8 mouse cellular contexts compared by ENCODE assay signal in the genomic region with DNA sequence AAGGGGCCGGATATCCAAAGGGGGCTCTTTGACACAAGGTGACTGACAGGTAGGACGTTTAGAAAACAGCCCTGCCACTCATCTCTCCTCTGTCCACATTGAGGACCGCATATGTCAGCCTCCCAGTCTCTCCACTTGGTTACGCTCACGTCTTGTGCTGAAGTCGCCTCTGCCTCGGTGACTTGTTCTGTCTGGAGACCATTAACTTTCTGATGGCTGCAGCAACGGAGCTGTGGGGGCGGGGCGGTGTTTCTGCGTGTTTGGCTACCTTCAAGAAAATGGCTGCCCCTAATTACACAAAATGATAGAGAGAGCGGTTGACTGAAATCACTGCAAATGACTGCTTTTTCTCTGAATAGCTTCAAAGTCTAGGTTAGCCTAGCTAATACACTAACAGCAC. TPM values are rescaled to one million over a fixed set of nuclear protein-coding genes. Genes with fewer than 3 reads are reported as not detected.
DNase-seq lines count a peak whose midpoint lies in the region; ATAC-seq lines count a peak whose summit lies in the region.

No protein-coding gene starts in this region.

- no peak for ATAC-seq in kidney, embryonic 16.5 days (ENCODE audit: low FRiP score, low TSS enrichment)
- ATAC-seq in embryonic facial prominence, embryonic 13.5 days (ENCODE audit: insufficient number of reproducible peaks, insufficient read depth, low FRiP score, low TSS enrichment, low read depth): no peak
- ATAC-seq in limb, embryonic 11.5 days (ENCODE audit: insufficient number of reproducible peaks, low FRiP score, low TSS enrichment, low read depth): no peak

- H3K4me3 ChIP-seq in kidney, embryonic 16.5 days (ENCODE audit: low read length): peak overlapping the region; percentile 19
- H3K4me3 ChIP-seq in embryonic facial prominence, embryonic 13.5 days: peak overlapping the region; percentile 34
- H3K4me3 ChIP-seq in limb, embryonic 11.5 days (ENCODE audit: low read depth, low read length): no peak overlapping the region

- no peak for DNase-seq in kidney, adult 9 months
- DNase-seq in ZHBTc4 (ENCODE audit: low read depth, low spot score): peak; percentile 81
- peak; percentile 73 for DNase-seq in limb, embryonic 11.5 days (ENCODE audit: low spot score)
- peak; percentile 48 for DNase-seq in retina, embryonic 14.5 days (ENCODE audit: low spot score)
- DNase-seq in adrenal gland, adult 18-20 months (ENCODE audit: low spot score in 2 of 2): no peak
- no peak for DNase-seq in lung, postnatal 36 days

- no peak overlapping the region for H3K9ac ChIP-seq in kidney, embryonic 16.5 days (replicated peaks; ENCODE audit: low read length)
- peak overlapping the region; percentile 52; the same call in 1 of the 2 replicates for H3K9ac ChIP-seq in embryonic facial prominence, embryonic 13.5 days
- no peak overlapping the region for H3K9ac ChIP-seq in limb, embryonic 11.5 days (ENCODE audit: low read length)

- H3K27ac ChIP-seq in kidney, embryonic 16.5 days (ENCODE audit: low read length): no peak overlapping the region
- H3K27ac ChIP-seq in embryonic facial prominence, embryonic 13.5 days: no peak overlapping the region
- H3K27ac ChIP-seq in limb, embryonic 11.5 days (replicated peaks; ENCODE audit: low read depth, low read length): no peak overlapping the region

- peak overlapping the region; percentile 50 for H3K4me2 ChIP-seq in kidney, embryonic 16.5 days (replicated peaks; ENCODE audit: low read depth, low read length)
- H3K4me2 ChIP-seq in embryonic facial prominence, embryonic 13.5 days: peak overlapping the region; percentile 59
- peak overlapping the region; percentile 44 for H3K4me2 ChIP-seq in limb, embryonic 11.5 days (ENCODE audit: low read depth, severe bottlenecking)

- H3K4me1 ChIP-seq in kidney, embryonic 16.5 days (ENCODE audit: insufficient read depth, low read length): no peaks in the 10 kb centered on the region; the same call in 1 of the 2 replicates
- H3K4me1 ChIP-seq in embryonic facial prominence, embryonic 13.5 days: peaks cover 11% of the 10 kb centered on the region
- peaks cover 2% of the 10 kb centered on the region; the same call in 1 of the 2 replicates for H3K4me1 ChIP-seq in limb, embryonic 11.5 days (ENCODE audit: control insufficient read depth, insufficient read depth, low read length)

- H3K36me3 ChIP-seq in kidney, embryonic 16.5 days (ENCODE audit: insufficient read depth, low read length): no peaks in the 10 kb centered on the region
- no peaks in the 10 kb centered on the region for H3K36me3 ChIP-seq in embryonic facial prominence, embryonic 13.5 days
- H3K36me3 ChIP-seq in limb, embryonic 11.5 days (ENCODE audit: control insufficient read depth, insufficient read depth, low read length): no peaks in the 10 kb centered on the region

- no peaks in the 10 kb centered on the region for H3K27me3 ChIP-seq in kidney, embryonic 16.5 days (ENCODE audit: insufficient read depth, low read length)
- no peaks in the 10 kb centered on the region; the same call in 1 of the 2 replicates for H3K27me3 ChIP-seq in embryonic facial prominence, embryonic 13.5 days
- H3K27me3 ChIP-seq in limb, embryonic 11.5 days (ENCODE audit: control insufficient read depth, insufficient read depth, low read length): no peaks in the 10 kb centered on the region

- WGBS in kidney, embryonic 16.5 days: 12% methylated on average over 12 of the region's 12 CpGs
- 7% methylated on average over 12 of the region's 12 CpGs for WGBS in embryonic facial prominence, embryonic 13.5 days
- WGBS in limb, embryonic 11.5 days: 11% methylated on average over 12 of the region's 12 CpGs

- peaks cover 7% of the 10 kb centered on the region for H3K9me3 ChIP-seq in kidney, embryonic 16.5 days (ENCODE audit: low read length)
- 0 out of 2 replicates have a peak, but pooled peaks cover 3% of the 10 kb centered on the region for H3K9me3 ChIP-seq in embryonic facial prominence, embryonic 13.5 days
- 0 out of 2 replicates have a peak, but pooled peaks cover 2% of the 10 kb centered on the region for H3K9me3 ChIP-seq in limb, embryonic 11.5 days (ENCODE audit: control insufficient read depth, low read length)

RNA-seq across cellular contexts. Expression of gene Gm5617, which starts 43.4 kb away (rescaled TPM):
- polyA plus RNA-seq in kidney, embryonic 16.5 days (2015; fragmentation: Nextera tagmentation; extraction: Ambion mirVana): 31.5 and 34.6 TPM in 2 replicates
- 36.4 and 37.1 TPM in 2 replicates for polyA plus RNA-seq in embryonic facial prominence, embryonic 13.5 days (2015; fragmentation: Nextera tagmentation; extraction: Ambion mirVana)
- polyA plus RNA-seq in limb, embryonic 11.5 days (2014; fragmentation: Nextera tagmentation; extraction: Ambion mirVana): 31.8 and 32.1 TPM in 2 replicates
- total RNA-seq in adrenal gland, adult 18-20 months (2021): 10 to 100 TPM; 43.0 to 45.3 TPM

RNA-seq across cellular contexts. Expression of gene Rbm7, which starts 43.6 kb away (rescaled TPM):
- 122 and 126 TPM in 2 replicates for polyA plus RNA-seq in kidney, embryonic 16.5 days (2015; fragmentation: Nextera tagmentation; extraction: Ambion mirVana)
- polyA plus RNA-seq in embryonic facial prominence, embryonic 13.5 days (2015; fragmentation: Nextera tagmentation; extraction: Ambion mirVana): 137 and 138 TPM in 2 replicates
- polyA plus RNA-seq in limb, embryonic 11.5 days (2014; fragmentation: Nextera tagmentation; extraction: Ambion mirVana): 124 and 126 TPM in 2 replicates
- total RNA-seq in adrenal gland, adult 18-20 months (2021): 10 to 100 TPM; 71.5 to 78.9 TPM

RNA-seq across cellular contexts. Expression of gene Rexo2, which starts 58.3 kb away (rescaled TPM):
- 110 and 118 TPM in 2 replicates for polyA plus RNA-seq in kidney, embryonic 16.5 days (2015; fragmentation: Nextera tagmentation; extraction: Ambion mirVana)
- polyA plus RNA-seq in embryonic facial prominence, embryonic 13.5 days (2015; fragmentation: Nextera tagmentation; extraction: Ambion mirVana): 106 and 114 TPM in 2 replicates
- 75.8 and 76.5 TPM in 2 replicates for polyA plus RNA-seq in limb, embryonic 11.5 days (2014; fragmentation: Nextera tagmentation; extraction: Ambion mirVana)
- 100 to 1,000 TPM; 131 to 157 TPM for total RNA-seq in adrenal gland, adult 18-20 months (2021)

Comparison
In these comparisons a context has a peak if more than half of its experiments do, and no peak if none do; other contexts are left out.
1. DNase-seq: peak in ZHBTc4 (single experiment), limb, embryonic 11.5 days (single experiment) and retina, embryonic 14.5 days (single experiment); none in kidney, adult 9 months (single experiment), adrenal gland, adult 18-20 months (0 of 2) and lung, postnatal 36 days (single experiment).
2. Peak in every context shown above with its lines, with median percentiles within 50 percentile points of each other: H3K4me2 ChIP-seq.